Comparison of ENCODE assay signal across 26 mouse cellular contexts in genomic region chr4:109930935-109931334, GRCm38 (mm10). TPM values are rescaled to one million over a fixed set of nuclear protein-coding genes. Genes with fewer than 3 reads are reported as not detected.
"Had no signal": no experiment of that assay in that cellular context is flagged by ENCODE, and none has a peak within 500 bp of the region (broad histone marks: within the 10 kb centered on the region; RNA-seq: fewer than 3 reads in every experiment).

No protein-coding gene starts in this region.

- H3K9me3 ChIP-seq: embryonic facial prominence, embryonic 10.5 days; embryonic facial prominence, embryonic 12.5 days; embryonic facial prominence, embryonic 13.5 days; embryonic facial prominence, embryonic 15.5 days; forebrain, embryonic 10.5 days; forebrain, embryonic 12.5 days; forebrain, embryonic 13.5 days; forebrain, embryonic 15.5 days had no signal

- H3K9ac ChIP-seq: embryonic facial prominence, embryonic 12.5 days; embryonic facial prominence, embryonic 13.5 days; embryonic facial prominence, embryonic 15.5 days; forebrain, embryonic 12.5 days; forebrain, embryonic 13.5 days; forebrain, embryonic 15.5 days had no signal

- H3K4me1 ChIP-seq: embryonic facial prominence, embryonic 10.5 days; embryonic facial prominence, embryonic 12.5 days; embryonic facial prominence, embryonic 13.5 days; embryonic facial prominence, embryonic 15.5 days; forebrain, embryonic 10.5 days; forebrain, embryonic 12.5 days; forebrain, embryonic 13.5 days; forebrain, embryonic 15.5 days had no signal

- H3K4me3 ChIP-seq: embryonic facial prominence, embryonic 10.5 days; embryonic facial prominence, embryonic 12.5 days; embryonic facial prominence, embryonic 13.5 days; embryonic facial prominence, embryonic 15.5 days; erythroblast, embryonic 14.5 days; forebrain, embryonic 10.5 days; forebrain, embryonic 12.5 days; forebrain, embryonic 13.5 days; forebrain, embryonic 15.5 days; gastrocnemius, adult 2 months; heart, adult 2 months had no signal

- H3K4me2 ChIP-seq: embryonic facial prominence, embryonic 12.5 days; embryonic facial prominence, embryonic 13.5 days; embryonic facial prominence, embryonic 15.5 days; forebrain, embryonic 12.5 days; forebrain, embryonic 13.5 days; forebrain, embryonic 15.5 days had no signal

- DNase-seq: cerebellum, adult 2 months; cerebellum, adult 8-10 months; cerebellum, adult 9-10 months; cerebellum, adult 9-11 months; cerebellum, postnatal 25 days; cerebellum, postnatal 36 days; gastrocnemius, adult 2 months; gastrocnemius, postnatal 10 days; gastrocnemius, postnatal 14 days; gastrocnemius, postnatal 25 days; gastrocnemius, postnatal 36 days; heart, adult 11 months; heart, adult 18-20 months; heart, adult 2 months had no signal

- ATAC-seq: forebrain, embryonic 13.5 days; forebrain, embryonic 14.5 days; forebrain, embryonic 15.5 days; forebrain, embryonic 16.5 days had no signal

- H3K27ac ChIP-seq: embryonic facial prominence, embryonic 10.5 days; embryonic facial prominence, embryonic 12.5 days; embryonic facial prominence, embryonic 13.5 days; embryonic facial prominence, embryonic 15.5 days; forebrain, embryonic 10.5 days; forebrain, embryonic 12.5 days; forebrain, embryonic 13.5 days; forebrain, embryonic 15.5 days; gastrocnemius, adult 2 months; heart, adult 2 months had no signal

- H3K27me3 ChIP-seq: embryonic facial prominence, embryonic 12.5 days; embryonic facial prominence, embryonic 13.5 days; embryonic facial prominence, embryonic 15.5 days; forebrain, embryonic 13.5 days; forebrain, embryonic 15.5 days had no signal

- H3K36me3 ChIP-seq: embryonic facial prominence, embryonic 12.5 days; embryonic facial prominence, embryonic 13.5 days; forebrain, embryonic 12.5 days had no signal

RNA-seq across cellular contexts. Expression of gene Dmrta2, which starts 46.9 kb away (rescaled TPM):
- total RNA-seq: gastrocnemius, postnatal 25 days; gastrocnemius, postnatal 36 days; granulocyte monocyte progenitor cell, adult 5-6 weeks had no signal
